Mouse (Mus musculus) neural tube, embryonic 11.5 days (tissue): ENCODE measurements around the gene Rara. TPM values are rescaled to one million over a fixed set of nuclear protein-coding genes. Genes with fewer than 3 reads are reported as not detected.
"Not testable (repeated sequence)": the region's sequence is repeated elsewhere in the genome, so short reads cannot be mapped to it uniquely, and the experiment has no call there.

ENCODE experiments used
- ATAC-seq: fragments of 200-750 bp; cut with Nextera tagmentation; 2 replicates; pipeline ENCODE4 v1.8.0; 2017; ENCODE audit warnings: moderate number of reproducible peaks, mild to moderate bottlenecking, moderate TSS enrichment, moderate library complexity; ENCODE audit not compliant: insufficient read depth, low FRiP score, low TSS enrichment
- DNase-seq: peaks from one replicate; pipeline ENCODE4 v3.0.0-alpha.2; 2015; ENCODE audit warnings: low spot score
- H3K27ac ChIP-seq: fragments of 300-500 bp; sonication (generic); 2 replicates; pipeline ENCODE4 v1.5.1; 2014; ENCODE audit warnings: low read depth, mild to moderate bottlenecking, low read length
- H3K27me3 ChIP-seq: fragments of 300-500 bp; sonication (generic); 2 replicates; pipeline ENCODE4 v1.6.1; 2014; ENCODE audit warnings: mild to moderate bottlenecking, low read length, mixed read lengths; ENCODE audit not compliant: control insufficient read depth, insufficient read depth
- H3K36me3 ChIP-seq: fragments of 300-500 bp; sonication (generic); 2 replicates; pipeline ENCODE4 v1.6.1; 2014; ENCODE audit warnings: mild to moderate bottlenecking, low read length, moderate library complexity, mixed read lengths; ENCODE audit not compliant: control insufficient read depth, insufficient read depth
- H3K4me1 ChIP-seq: fragments of 300-500 bp; sonication (generic); 2 replicates; pipeline ENCODE4 v1.6.1; 2014; ENCODE audit warnings: low read length, mixed read lengths; ENCODE audit not compliant: control insufficient read depth, insufficient read depth
- H3K4me2 ChIP-seq: fragments of 300-500 bp; sonication (generic); 2 replicates; pipeline ENCODE4 v1.6.1; 2014; ENCODE audit warnings: low read depth, mild to moderate bottlenecking, moderate library complexity
- H3K4me3 ChIP-seq: fragments of 300-500 bp; sonication (generic); 2 replicates; pipeline ENCODE4 v1.5.1; 2014; ENCODE audit warnings: low read depth, low read length
- H3K9ac ChIP-seq: fragments of 300-500 bp; sonication (generic); 2 replicates; pipeline ENCODE4 v1.6.1; 2014; ENCODE audit warnings: mild to moderate bottlenecking, low read length
- H3K9me3 ChIP-seq: fragments of 300-500 bp; sonication (generic); 2 replicates; pipeline ENCODE4 v1.6.1; 2016; ENCODE audit warnings: low read length; ENCODE audit not compliant: control insufficient read depth
- WGBS: fragments of 180-500 bp; shearing (Covaris S2); extraction: QIAGEN DNeasy Blood & Tissue Kit; methylation state at CpG from one replicate; pipeline ENCODE4 v1.1.7; 2014; 5-methylcytosine and 5-hydroxymethylcytosine counted together
- polyA plus RNA-seq: library from polyadenylated mRNA; unstranded; fragments of >200 nt; fragmentation: Nextera tagmentation; extraction: Ambion mirVana; gene quantifications from 2 replicates; pipeline ENCODE4 v1.2.1, GENCODE M21; 2014

The Rara gene
- polyA plus RNA-seq, 1 experiment from 2014 or later = 73.2 TPM

DNA sequence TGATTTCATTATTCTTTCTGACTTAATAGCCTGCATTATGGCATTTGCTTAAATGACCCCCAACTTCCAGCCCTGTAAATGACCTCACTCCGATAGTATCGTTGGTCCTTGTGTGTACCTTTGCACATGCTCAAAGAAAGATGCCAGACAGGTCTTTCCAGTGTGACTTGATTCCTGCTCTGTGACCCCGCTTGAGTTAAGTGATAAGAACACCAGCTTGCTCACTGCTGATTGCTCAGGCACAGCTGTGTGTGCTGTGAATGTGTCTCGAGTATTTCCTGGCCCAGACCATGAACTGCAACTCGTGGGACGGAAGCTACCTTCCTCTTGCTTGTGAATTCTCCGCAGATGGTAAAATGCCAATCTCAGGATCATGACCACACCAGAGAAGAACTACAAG, 22.6 kb upstream of the Rara start:
- Histone ChIP-seq H3K9me3 (no peaks in the 10 kb centered on the region), H3K4me3 (no peak overlapping the region), H3K27ac (no peak overlapping the region), H3K27me3 (no peaks in the 10 kb centered on the region), H3K4me1 (peaks cover 13% of the 10 kb centered on the region), H3K36me3 (0 out of 2 replicates have a peak, but pooled peaks cover 4% of the 10 kb centered on the region), H3K4me2 (no peak overlapping the region), H3K9ac (no peak overlapping the region)
- 86% methylated on average over 7 of the region's 7 CpGs for WGBS
- ATAC-seq (no peak), DNase-seq (no peak)

DNA sequence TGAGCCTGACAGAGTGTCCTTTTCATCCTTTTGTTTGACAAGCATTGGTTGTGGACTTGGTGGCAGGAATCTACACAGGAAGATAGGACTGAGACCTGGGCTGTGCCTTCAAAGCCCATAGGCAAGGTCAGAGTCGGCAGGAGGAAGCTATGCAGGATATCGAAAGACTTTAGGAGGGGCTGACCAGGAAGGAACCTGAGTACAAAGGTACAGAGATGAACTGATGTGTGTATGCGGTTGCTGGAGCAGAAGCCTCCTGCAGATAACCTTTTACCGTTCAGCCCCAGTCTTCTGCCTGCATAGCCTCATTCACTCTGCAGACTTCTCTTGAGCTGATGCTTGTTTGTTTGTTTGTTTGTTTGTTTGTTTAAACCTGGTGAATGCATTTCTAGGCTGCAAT, 22.0 kb upstream of the Rara start:
- Histone ChIP-seq H3K9me3 (no peaks in the 10 kb centered on the region), H3K27me3 (no peaks in the 10 kb centered on the region), H3K27ac (no peak overlapping the region), H3K4me1 (peaks cover 13% of the 10 kb centered on the region), H3K9ac (no peak overlapping the region), H3K4me3 (no peak overlapping the region), H3K4me2 (no peak overlapping the region), H3K36me3 (0 out of 2 replicates have a peak, but pooled peaks cover 4% of the 10 kb centered on the region)
- no peak for ATAC-seq
- WGBS = 90% methylated on average over 4 of the region's 4 CpGs
- DNase-seq = no peak

- ATAC-seq = no peak
- Histone ChIP-seq H3K36me3 (peaks cover 3% of the 10 kb centered on the region; the same call in 1 of the 2 replicates), H3K27me3 (no peaks in the 10 kb centered on the region), H3K9ac (no peak overlapping the region), H3K4me1 (peaks cover 13% of the 10 kb centered on the region), H3K4me3 (no peak overlapping the region; the same call in 1 of the 2 replicates), H3K27ac (no peak overlapping the region), H3K4me2 (peak overlapping the region; percentile 39), H3K9me3 (no peaks in the 10 kb centered on the region)
- DNase-seq = no peak
- 65% methylated on average over 5 of the region's 5 CpGs for WGBS
Observed at GRCm38 (mm10) chr11:98907063-98907436, 20.6 kb upstream of the Rara start.

- peak; percentile 96 for ATAC-seq
- no peaks in the 10 kb centered on the region for H3K27me3 ChIP-seq
- no peaks in the 10 kb centered on the region for H3K9me3 ChIP-seq
- H3K27ac ChIP-seq = no peak within 1 kb of the TSS
- peak within 1 kb of the TSS; percentile 52 for H3K9ac ChIP-seq
- H3K4me3 ChIP-seq = peak within 1 kb of the TSS; percentile 45
- H3K4me2 ChIP-seq = peak within 1 kb of the TSS; percentile 72
- peaks cover 3% of the 10 kb centered on the region; the same call in 1 of the 2 replicates for H3K36me3 ChIP-seq
- peaks cover 9% of the 10 kb centered on the region for H3K4me1 ChIP-seq
- under 1% methylated on average over 49 of the region's 49 CpGs for WGBS
- DNase-seq = peak; percentile 98
Observed at GRCm38 (mm10) chr11:98907437-98908173, 20.0 kb upstream of the Rara start, which contains the start of gene Cdc6. Gene Cdc6, plus strand, starts transcription at chr11:98907801.

- no peak for ATAC-seq
- Histone ChIP-seq H3K9ac (no peak overlapping the region), H3K27ac (no peak overlapping the region), H3K4me3 (no peak overlapping the region), H3K4me2 (peak overlapping the region; percentile 19), H3K36me3 (peaks cover 4% of the 10 kb centered on the region; the same call in 1 of the 2 replicates), H3K4me1 (peaks cover 3% of the 10 kb centered on the region; the same call in 1 of the 2 replicates), H3K9me3 (no peaks in the 10 kb centered on the region), H3K27me3 (no peaks in the 10 kb centered on the region)
- DNase-seq = peak; percentile 64
- 61% methylated on average over 6 of the region's 6 CpGs for WGBS
Observed at GRCm38 (mm10) chr11:98909654-98910053, 18.0 kb upstream of the Rara start.

DNA sequence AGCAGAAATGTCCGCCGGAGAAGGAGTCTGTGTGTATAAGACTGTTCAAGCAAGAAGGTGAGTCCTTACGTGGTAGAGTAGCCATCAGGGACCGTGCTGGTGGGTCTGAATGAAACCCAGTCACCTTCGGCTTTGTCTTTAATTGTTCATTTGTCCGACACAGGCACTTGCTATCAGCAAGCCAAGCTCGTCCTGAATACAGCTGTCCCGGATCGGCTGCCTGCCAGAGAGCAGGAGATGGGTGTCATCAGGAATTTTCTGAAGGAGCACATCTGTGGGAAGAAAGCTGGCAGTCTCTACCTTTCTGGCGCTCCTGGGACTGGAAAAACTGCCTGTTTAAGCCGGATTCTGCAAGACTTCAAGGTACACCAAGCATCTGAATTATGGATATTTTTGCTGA, 17.2 kb upstream of the Rara start:
- H3K4me1 ChIP-seq = peaks cover 3% of the 10 kb centered on the region; the same call in 1 of the 2 replicates
- H3K36me3 ChIP-seq = peaks cover 4% of the 10 kb centered on the region; the same call in 1 of the 2 replicates
- no peak for ATAC-seq
- no peak overlapping the region for H3K4me2 ChIP-seq
- H3K9ac ChIP-seq = no peak overlapping the region
- H3K27ac ChIP-seq = no peak overlapping the region
- no peak overlapping the region for H3K4me3 ChIP-seq
- no peaks in the 10 kb centered on the region for H3K9me3 ChIP-seq
- WGBS = 96% methylated on average over 11 of the region's 11 CpGs
- no peak for DNase-seq
- H3K27me3 ChIP-seq = no peaks in the 10 kb centered on the region

GRCm38 (mm10) chr11:98911498-98911897, 16.1 kb upstream of the Rara start:
- no peak overlapping the region for H3K27ac ChIP-seq
- H3K9ac ChIP-seq = no peak overlapping the region
- no peak for DNase-seq
- peaks cover 4% of the 10 kb centered on the region; the same call in 1 of the 2 replicates for H3K36me3 ChIP-seq
- no peaks in the 10 kb centered on the region for H3K27me3 ChIP-seq
- 87% methylated on average over 5 of the region's 5 CpGs for WGBS
- H3K9me3 ChIP-seq = no peaks in the 10 kb centered on the region
- ATAC-seq = no peak
- H3K4me2 ChIP-seq = no peak overlapping the region
- H3K4me1 ChIP-seq = peaks cover 3% of the 10 kb centered on the region; the same call in 1 of the 2 replicates
- H3K4me3 ChIP-seq = no peak overlapping the region

DNA sequence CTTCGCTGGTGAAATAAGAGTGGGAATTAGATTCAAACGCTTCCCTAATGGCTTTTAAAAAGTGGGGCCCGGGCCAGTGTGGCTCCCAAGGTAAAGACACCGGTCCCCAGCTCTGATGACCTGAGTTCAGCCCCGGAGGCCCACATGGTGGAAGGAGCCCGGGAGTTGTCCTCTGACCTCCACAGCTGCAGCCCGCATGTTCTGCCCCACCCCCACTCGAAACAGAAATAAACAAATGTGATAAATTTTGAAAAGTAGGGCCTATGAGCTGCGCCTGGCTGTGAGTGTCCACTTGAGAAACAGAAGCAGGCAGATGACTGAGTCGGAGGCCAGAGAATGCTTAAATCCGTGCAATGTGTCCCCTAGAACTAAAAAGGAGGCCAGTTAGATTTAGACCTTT, 13.4 kb upstream of the Rara start:
- H3K27me3 ChIP-seq = no peaks in the 10 kb centered on the region
- ATAC-seq (no peak), DNase-seq (no peak)
- WGBS = 76% methylated on average over 11 of the region's 11 CpGs
- no peak overlapping the region for H3K9ac ChIP-seq
- H3K27ac ChIP-seq = no peak overlapping the region
- H3K9me3 ChIP-seq = no peaks in the 10 kb centered on the region
- peaks cover 6% of the 10 kb centered on the region; the same call in 1 of the 2 replicates for H3K36me3 ChIP-seq
- H3K4me2 ChIP-seq = no peak overlapping the region
- H3K4me1 ChIP-seq = peaks cover 5% of the 10 kb centered on the region; the same call in 1 of the 2 replicates
- no peak overlapping the region for H3K4me3 ChIP-seq

- ATAC-seq, H3K36me3 ChIP-seq: not testable (repeated sequence)
- 96% methylated on average over 3 of the region's 3 CpGs for WGBS
Observed at GRCm38 (mm10) chr11:98916376-98916775, 11.2 kb upstream of the Rara start.

More at GRCm38 (mm10) chr11:98916376-98916775, 11.2 kb upstream of the Rara start:
- not testable (repeated sequence) for H3K4me1 ChIP-seq, H3K27me3 ChIP-seq, H3K9ac ChIP-seq, H3K4me2 ChIP-seq, H3K4me3 ChIP-seq, H3K27ac ChIP-seq, H3K9me3 ChIP-seq, DNase-seq
